Mouse (Mus musculus): Measurements from ENCODE around the gene Pxdc1. TPM values are rescaled to one million over a fixed set of nuclear protein-coding genes. Genes with fewer than 3 reads are reported as not detected.

Gene Pxdc1
- 6.1 and 8.7 TPM in 2 replicates for polyA plus RNA-seq (2014; fragmentation: Nextera tagmentation; extraction: Ambion mirVana)

GRCm38 (mm10) chr13:34653391-34653790 is at the start of gene Pxdc1:
Pxdc1 (minus strand) TSS chr13:34653486.
- Histone ChIP-seq H3K4me1 (ENCODE audit: control insufficient read depth, insufficient read depth, low read length) (0 out of 2 replicates have a peak, but pooled peaks cover 14% of the 10 kb centered on the region), H3K4me3 (ENCODE audit: low read depth, low read length) (peak within 1 kb of the TSS; percentile 42), H3K36me3 (ENCODE audit: control insufficient read depth, insufficient read depth, low read length) (no peaks in the 10 kb centered on the region), H3K4me2 (ENCODE audit: low read depth, low read length) (peak within 1 kb of the TSS; percentile 96), H3K27me3 (ENCODE audit: control insufficient read depth, insufficient read depth, low read length) (peaks cover 7% of the 10 kb centered on the region), H3K27ac (ENCODE audit: low read depth, low read length) (no peak within 1 kb of the TSS), H3K9me3 (ENCODE audit: control insufficient read depth, low read length) (no peaks in the 10 kb centered on the region), H3K9ac (replicated peaks; ENCODE audit: low read depth, low read length) (peak within 1 kb of the TSS; percentile 59)
- no peak for ATAC-seq (ENCODE audit: low read depth)
- WGBS, result under 1% methylated on average over 9 of the region's 9 CpGs

GRCm38 (mm10) chr13:34700630-34701029 is 47.3 kb upstream of the Pxdc1 start:
- Histone ChIP-seq H3K9ac (replicated peaks; ENCODE audit: low read depth, low read length) (no peak overlapping the region), H3K36me3 (ENCODE audit: control insufficient read depth, insufficient read depth, low read length) (no peaks in the 10 kb centered on the region), H3K27me3 (ENCODE audit: control insufficient read depth, insufficient read depth, low read length) (no peaks in the 10 kb centered on the region), H3K4me1 (ENCODE audit: control insufficient read depth, insufficient read depth, low read length) (no peaks in the 10 kb centered on the region), H3K4me3 (ENCODE audit: low read depth, low read length) (no peak overlapping the region), H3K9me3 (ENCODE audit: control insufficient read depth, low read length) (no peaks in the 10 kb centered on the region), H3K4me2 (ENCODE audit: low read depth, low read length) (no peak overlapping the region), H3K27ac (ENCODE audit: low read depth, low read length) (no peak overlapping the region)
- no peak for ATAC-seq (ENCODE audit: low read depth)
- 83% methylated on average over 1 of the region's 1 CpGs for WGBS

DNA sequence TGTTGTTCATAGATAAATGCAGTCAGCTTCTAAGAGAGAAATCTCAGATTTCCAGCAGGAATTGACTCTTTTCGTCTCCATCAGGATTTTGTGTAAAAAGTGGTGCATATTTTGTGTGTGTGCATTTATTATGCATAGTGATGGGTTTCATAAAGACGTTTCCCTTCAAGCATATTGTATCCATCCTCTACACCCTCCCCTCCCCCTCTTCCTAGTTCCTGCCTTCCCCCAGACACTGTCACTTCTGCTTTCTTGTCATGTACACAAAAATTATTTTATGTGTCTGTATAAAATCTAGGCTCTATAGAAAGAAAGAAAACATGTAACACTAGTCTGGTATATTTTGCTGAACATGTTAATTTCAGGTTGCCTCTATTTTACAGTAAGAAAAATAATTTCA is 46.8 kb upstream of the Pxdc1 start:
- WGBS, result 84% methylated on average over 2 of the region's 2 CpGs
- H3K9ac ChIP-seq (replicated peaks; ENCODE audit: low read depth, low read length), result no peak overlapping the region
- no peak overlapping the region for H3K4me3 ChIP-seq (ENCODE audit: low read depth, low read length)
- H3K4me1 ChIP-seq (ENCODE audit: control insufficient read depth, insufficient read depth, low read length), result no peaks in the 10 kb centered on the region
- no peaks in the 10 kb centered on the region for H3K9me3 ChIP-seq (ENCODE audit: control insufficient read depth, low read length)
- no peak overlapping the region for H3K27ac ChIP-seq (ENCODE audit: low read depth, low read length)
- ATAC-seq (ENCODE audit: low read depth), result no peak
- no peak overlapping the region for H3K4me2 ChIP-seq (ENCODE audit: low read depth, low read length)
- no peaks in the 10 kb centered on the region for H3K27me3 ChIP-seq (ENCODE audit: control insufficient read depth, insufficient read depth, low read length)
- no peaks in the 10 kb centered on the region for H3K36me3 ChIP-seq (ENCODE audit: control insufficient read depth, insufficient read depth, low read length)

DNA sequence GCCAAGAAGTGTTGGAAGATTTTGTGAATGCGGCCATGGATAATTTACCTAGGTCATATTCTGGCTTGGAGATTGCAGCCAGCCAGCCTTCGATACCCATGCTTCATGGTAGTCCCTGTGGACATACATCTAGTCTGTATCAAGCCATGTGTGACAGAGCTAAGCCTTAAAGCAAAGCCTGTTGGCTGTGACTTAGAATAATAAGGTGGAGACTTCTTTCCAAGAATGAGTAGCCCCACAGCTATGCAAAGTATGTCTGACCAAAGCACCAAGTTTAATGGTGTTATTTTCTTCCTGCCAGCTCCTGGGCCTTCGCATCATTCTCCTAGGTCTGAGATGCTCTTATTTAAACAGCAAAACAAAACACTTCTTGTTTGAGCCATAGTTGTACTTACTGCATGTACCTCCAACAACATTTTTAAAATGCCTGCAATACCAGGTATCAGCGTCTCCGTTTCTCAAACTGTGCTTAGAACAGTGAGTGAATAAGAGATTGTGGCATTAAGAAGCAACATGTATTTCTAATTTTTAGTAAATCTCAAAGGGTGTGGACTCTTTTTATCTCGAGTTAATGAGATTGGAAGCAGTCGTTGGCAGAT is 43.5 kb upstream of the Pxdc1 start:
- no peaks in the 10 kb centered on the region for H3K36me3 ChIP-seq (ENCODE audit: control insufficient read depth, insufficient read depth, low read length)
- no peak for ATAC-seq (ENCODE audit: low read depth)
- no peak overlapping the region for H3K9ac ChIP-seq (replicated peaks; ENCODE audit: low read depth, low read length)
- H3K9me3 ChIP-seq (ENCODE audit: control insufficient read depth, low read length), result no peaks in the 10 kb centered on the region
- H3K27me3 ChIP-seq (ENCODE audit: control insufficient read depth, insufficient read depth, low read length), result no peaks in the 10 kb centered on the region
- no peak overlapping the region for H3K4me2 ChIP-seq (ENCODE audit: low read depth, low read length)
- 88% methylated on average over 7 of the region's 7 CpGs for WGBS
- no peak overlapping the region for H3K27ac ChIP-seq (ENCODE audit: low read depth, low read length)
- no peaks in the 10 kb centered on the region for H3K4me1 ChIP-seq (ENCODE audit: control insufficient read depth, insufficient read depth, low read length)
- no peak overlapping the region for H3K4me3 ChIP-seq (ENCODE audit: low read depth, low read length)

DNA sequence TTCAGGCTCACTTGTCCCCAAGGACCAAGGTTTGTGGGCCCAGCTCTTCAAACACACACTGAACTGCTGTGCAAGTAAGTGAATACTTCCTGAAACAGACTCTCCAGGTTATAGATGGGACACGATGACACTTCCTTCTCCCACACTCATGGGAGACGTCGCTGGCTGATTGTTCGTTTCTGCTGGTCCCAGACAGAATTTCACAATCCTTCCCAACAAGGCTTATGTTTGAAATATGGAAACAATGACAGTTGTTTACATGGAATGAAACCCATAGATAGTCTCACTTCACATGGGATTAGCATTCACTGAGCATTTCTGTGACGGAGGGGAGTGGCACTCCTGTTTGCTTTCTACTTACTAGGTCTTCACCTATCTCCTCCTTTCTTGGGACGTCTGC is 39.8 kb upstream of the Pxdc1 start:
- H3K4me2 ChIP-seq (ENCODE audit: low read depth, low read length), result no peak overlapping the region
- no peak overlapping the region for H3K9ac ChIP-seq (replicated peaks; ENCODE audit: low read depth, low read length)
- H3K4me1 ChIP-seq (ENCODE audit: control insufficient read depth, insufficient read depth, low read length), result no peaks in the 10 kb centered on the region
- 87% methylated on average over 6 of the region's 6 CpGs for WGBS
- H3K4me3 ChIP-seq (ENCODE audit: low read depth, low read length), result no peak overlapping the region
- no peaks in the 10 kb centered on the region for H3K36me3 ChIP-seq (ENCODE audit: control insufficient read depth, insufficient read depth, low read length)
- no peaks in the 10 kb centered on the region for H3K27me3 ChIP-seq (ENCODE audit: control insufficient read depth, insufficient read depth, low read length)
- no peaks in the 10 kb centered on the region for H3K9me3 ChIP-seq (ENCODE audit: control insufficient read depth, low read length)
- no peak for ATAC-seq (ENCODE audit: low read depth)
- no peak overlapping the region for H3K27ac ChIP-seq (ENCODE audit: low read depth, low read length)

DNA sequence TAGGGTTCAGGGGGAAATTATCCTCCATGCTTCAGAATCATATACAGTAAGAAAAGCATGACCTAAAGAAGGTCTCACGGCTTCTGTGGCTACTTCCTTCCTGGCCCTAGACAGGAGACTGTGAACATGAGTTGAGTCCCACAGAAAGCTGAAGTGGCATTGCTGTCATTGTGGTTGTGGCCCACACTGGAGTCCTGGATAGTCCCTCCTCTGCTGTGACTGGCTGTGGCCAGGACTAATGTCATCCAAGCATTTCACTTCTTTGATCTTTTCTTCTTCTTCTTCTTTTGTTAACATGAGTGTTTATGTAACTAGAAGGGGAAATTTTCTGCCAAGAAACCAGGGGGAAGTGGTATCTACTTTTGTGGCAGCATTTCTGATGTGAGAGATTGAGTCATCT is 37.8 kb upstream of the Pxdc1 start:
- no peaks in the 10 kb centered on the region for H3K36me3 ChIP-seq (ENCODE audit: control insufficient read depth, insufficient read depth, low read length)
- H3K4me2 ChIP-seq (ENCODE audit: low read depth, low read length), result no peak overlapping the region
- H3K27ac ChIP-seq (ENCODE audit: low read depth, low read length), result no peak overlapping the region
- 89% methylated on average over 1 of the region's 1 CpGs for WGBS
- H3K27me3 ChIP-seq (ENCODE audit: control insufficient read depth, insufficient read depth, low read length), result no peaks in the 10 kb centered on the region
- no peak overlapping the region for H3K9ac ChIP-seq (replicated peaks; ENCODE audit: low read depth, low read length)
- H3K4me3 ChIP-seq (ENCODE audit: low read depth, low read length), result no peak overlapping the region
- H3K4me1 ChIP-seq (ENCODE audit: control insufficient read depth, insufficient read depth, low read length), result no peaks in the 10 kb centered on the region
- ATAC-seq (ENCODE audit: low read depth), result no peak
- H3K9me3 ChIP-seq (ENCODE audit: control insufficient read depth, low read length), result no peaks in the 10 kb centered on the region

GRCm38 (mm10) chr13:34685008-34685765 is 31.9 kb upstream of the Pxdc1 start:
- Histone ChIP-seq H3K4me3 (ENCODE audit: low read depth, low read length) (no peak overlapping the region), H3K27ac (ENCODE audit: low read depth, low read length) (no peak overlapping the region), H3K27me3 (ENCODE audit: control insufficient read depth, insufficient read depth, low read length) (no peaks in the 10 kb centered on the region), H3K36me3 (ENCODE audit: control insufficient read depth, insufficient read depth, low read length) (no peaks in the 10 kb centered on the region), H3K9ac (replicated peaks; ENCODE audit: low read depth, low read length) (no peak overlapping the region), H3K4me1 (ENCODE audit: control insufficient read depth, insufficient read depth, low read length) (no peaks in the 10 kb centered on the region), H3K9me3 (ENCODE audit: control insufficient read depth, low read length) (no peaks in the 10 kb centered on the region), H3K4me2 (ENCODE audit: low read depth, low read length) (no peak overlapping the region)
- ATAC-seq (ENCODE audit: low read depth), result no peak
- 67% methylated on average over 7 of the region's 7 CpGs for WGBS

DNA sequence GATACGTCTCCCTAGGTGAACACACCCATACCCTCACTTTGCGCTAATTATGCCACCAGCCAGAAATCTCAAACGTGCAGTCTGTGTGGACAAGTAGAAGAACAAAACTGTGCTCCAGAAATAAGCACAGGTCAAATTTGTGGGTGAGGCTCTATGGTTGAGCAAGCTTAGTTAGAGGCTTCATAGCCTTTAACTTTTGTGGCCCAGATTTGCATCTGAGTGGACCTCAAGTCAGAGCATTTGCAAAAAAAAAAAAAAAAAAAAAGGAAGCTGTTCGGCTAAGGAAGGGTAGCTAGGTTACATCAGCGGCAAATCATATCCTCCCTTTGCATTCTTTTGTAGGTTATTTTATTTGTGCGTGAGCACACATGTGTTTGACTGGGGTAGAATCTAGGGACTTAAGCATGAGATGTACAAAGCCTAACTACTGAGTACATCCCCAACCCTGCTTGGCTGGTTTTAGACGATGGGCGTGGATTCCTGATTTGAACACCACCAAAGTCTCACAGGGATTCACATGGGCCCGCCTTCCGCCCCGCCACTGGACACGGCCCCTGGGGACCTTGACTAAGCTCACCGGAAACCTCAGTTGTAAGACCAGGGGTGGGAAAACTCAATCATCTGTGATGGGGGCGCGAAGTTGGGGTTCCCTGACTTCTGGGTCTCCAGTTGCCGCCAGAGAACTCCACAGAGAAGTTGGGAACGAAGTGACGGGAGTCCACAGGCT is 30.6 kb upstream of the Pxdc1 start:
- no peak overlapping the region for H3K4me3 ChIP-seq (ENCODE audit: low read depth, low read length)
- H3K4me1 ChIP-seq (ENCODE audit: control insufficient read depth, insufficient read depth, low read length), result no peaks in the 10 kb centered on the region
- H3K9me3 ChIP-seq (ENCODE audit: control insufficient read depth, low read length), result no peaks in the 10 kb centered on the region
- H3K36me3 ChIP-seq (ENCODE audit: control insufficient read depth, insufficient read depth, low read length), result no peaks in the 10 kb centered on the region
- H3K27ac ChIP-seq (ENCODE audit: low read depth, low read length), result no peak overlapping the region
- H3K4me2 ChIP-seq (ENCODE audit: low read depth, low read length), result no peak overlapping the region
- no peak overlapping the region for H3K9ac ChIP-seq (replicated peaks; ENCODE audit: low read depth, low read length)
- 94% methylated on average over 18 of the region's 18 CpGs for WGBS
- H3K27me3 ChIP-seq (ENCODE audit: control insufficient read depth, insufficient read depth, low read length), result no peaks in the 10 kb centered on the region
- no peak for ATAC-seq (ENCODE audit: low read depth)

- no peak overlapping the region for H3K27ac ChIP-seq (ENCODE audit: low read depth, low read length)
- no peak for ATAC-seq (ENCODE audit: low read depth)
- H3K4me1 ChIP-seq (ENCODE audit: control insufficient read depth, insufficient read depth, low read length), result no peaks in the 10 kb centered on the region
- no peaks in the 10 kb centered on the region for H3K36me3 ChIP-seq (ENCODE audit: control insufficient read depth, insufficient read depth, low read length)
- no peaks in the 10 kb centered on the region for H3K27me3 ChIP-seq (ENCODE audit: control insufficient read depth, insufficient read depth, low read length)
- no peak overlapping the region for H3K4me2 ChIP-seq (ENCODE audit: low read depth, low read length)
- H3K9ac ChIP-seq (replicated peaks; ENCODE audit: low read depth, low read length), result no peak overlapping the region
- 93% methylated on average over 9 of the region's 9 CpGs for WGBS
- H3K9me3 ChIP-seq (ENCODE audit: control insufficient read depth, low read length), result no peaks in the 10 kb centered on the region
- H3K4me3 ChIP-seq (ENCODE audit: low read depth, low read length), result no peak overlapping the region
These were observed 30.0 kb upstream of the Pxdc1 start for GRCm38 (mm10) chr13:34683270-34683669.

Data from neural tube, embryonic 14.5 days (tissue).